Mouse (Mus musculus) heart, embryonic 13.5 days (tissue): ENCODE measurements at regions not wholly inside any gene's neighbourhood (a gene's known extent, or its start where the extent isn't known, plus 50 kb on each side); places are given as distances from the start of the nearest gene placed in this dataset.

ENCODE experiments used
- ATAC-seq: fragments of 200-750 bp; cut with Nextera tagmentation; 2 replicates; pipeline ENCODE4 v1.8.0; 2017; ENCODE audit warnings: moderate TSS enrichment; ENCODE audit not compliant: insufficient number of reproducible peaks, low FRiP score, low TSS enrichment; ENCODE audit errors: extremely low read depth
- H3K27ac ChIP-seq: fragments of 300-500 bp; sonication (generic); replicated peaks from 2 replicates; pipeline ENCODE4 v1.5.1; 2015; ENCODE audit warnings: moderate library complexity, mild to moderate bottlenecking, inconsistent platforms
- H3K27me3 ChIP-seq: fragments of 300-500 bp; sonication (generic); replicated peaks from 2 replicates; pipeline ENCODE4 v1.6.1; 2015; ENCODE audit warnings: mild to moderate bottlenecking, inconsistent platforms
- H3K36me3 ChIP-seq: fragments of 300-500 bp; sonication (generic); 2 replicates; pipeline ENCODE4 v1.6.1; 2015; ENCODE audit warnings: mild to moderate bottlenecking, inconsistent platforms
- H3K4me1 ChIP-seq: fragments of 300-500 bp; sonication (generic); 2 replicates; pipeline ENCODE4 v1.6.1; 2015; ENCODE audit warnings: inconsistent platforms
- H3K4me2 ChIP-seq: fragments of 300-500 bp; sonication (generic); 2 replicates; pipeline ENCODE4 v1.6.1; 2015; ENCODE audit warnings: inconsistent platforms, mild to moderate bottlenecking, moderate library complexity
- H3K4me3 ChIP-seq: fragments of 300-500 bp; sonication (generic); 2 replicates; pipeline ENCODE4 v1.5.1; 2015; ENCODE audit warnings: moderate library complexity, mild to moderate bottlenecking, inconsistent platforms
- H3K9ac ChIP-seq: fragments of 300-500 bp; sonication (generic); 2 replicates; pipeline ENCODE4 v1.6.1; 2015; ENCODE audit warnings: inconsistent platforms, mild to moderate bottlenecking, moderate library complexity
- H3K9me3 ChIP-seq: fragments of 300-500 bp; sonication (generic); 2 replicates; pipeline ENCODE4 v1.6.1; 2016; ENCODE audit warnings: inconsistent platforms
- WGBS: fragments of 180-500 bp; shearing (Covaris S2); methylation state at CpG from one replicate; pipeline ENCODE4 v1.1.7; 2015; ENCODE audit warnings: mixed read lengths; 5-methylcytosine and 5-hydroxymethylcytosine counted together

- no peak for ATAC-seq
- Histone ChIP-seq H3K36me3 (no peaks in the 10 kb centered on the region), H3K4me1 (no peaks in the 10 kb centered on the region), H3K27me3 (no peaks in the 10 kb centered on the region; the same call in 1 of the 2 replicates), H3K27ac (no peak overlapping the region), H3K9ac (no peak overlapping the region), H3K4me3 (no peak overlapping the region), H3K9me3 (no peaks in the 10 kb centered on the region), H3K4me2 (no peak overlapping the region)
- WGBS = 31% methylated on average over 2 of the region's 2 CpGs
Observed at GRCm38 (mm10) chrX:142585281-142585680, 95.9 kb upstream of the Tmem164 start.

- Histone ChIP-seq H3K27me3 (no peaks in the 10 kb centered on the region), H3K27ac (no peak overlapping the region), H3K9ac (no peak overlapping the region), H3K9me3 (no peaks in the 10 kb centered on the region), H3K4me3 (no peak overlapping the region), H3K4me2 (no peak overlapping the region), H3K36me3 (no peaks in the 10 kb centered on the region), H3K4me1 (no peaks in the 10 kb centered on the region)
- no peak for ATAC-seq
- 81% methylated on average over 2 of the region's 2 CpGs for WGBS
Observed at GRCm38 (mm10) chrX:142599377-142599776, 81.8 kb upstream of the Tmem164 start.

- H3K9ac ChIP-seq = no peak overlapping the region
- H3K27me3 ChIP-seq = no peaks in the 10 kb centered on the region
- no peak overlapping the region for H3K4me2 ChIP-seq
- no peaks in the 10 kb centered on the region for H3K36me3 ChIP-seq
- no peak for ATAC-seq
- no peaks in the 10 kb centered on the region for H3K4me1 ChIP-seq
- WGBS = 80% methylated on average over 1 of the region's 1 CpGs
- no peaks in the 10 kb centered on the region for H3K9me3 ChIP-seq
- no peak overlapping the region for H3K27ac ChIP-seq
- no peak overlapping the region for H3K4me3 ChIP-seq
Observed at GRCm38 (mm10) chrX:142600782-142601181, 80.4 kb upstream of the Tmem164 start.

GRCm38 (mm10) chrX:142605088-142605487 lies 76.1 kb upstream of the Tmem164 start:
- Histone ChIP-seq H3K4me1 (no peaks in the 10 kb centered on the region), H3K9ac (no peak overlapping the region), H3K36me3 (no peaks in the 10 kb centered on the region), H3K27ac (no peak overlapping the region), H3K4me3 (no peak overlapping the region), H3K9me3 (no peaks in the 10 kb centered on the region), H3K27me3 (no peaks in the 10 kb centered on the region; the same call in 1 of the 2 replicates), H3K4me2 (no peak overlapping the region)
- no peak for ATAC-seq
- WGBS = 73% methylated on average over 3 of the region's 3 CpGs

- H3K9me3 ChIP-seq = no peaks in the 10 kb centered on the region
Observed at GRCm38 (mm10) chrX:142606595-142607205, 74.5 kb upstream of the Tmem164 start.

GRCm38 (mm10) chrX:142616189-142616872 lies 64.9 kb upstream of the Tmem164 start:
- Histone ChIP-seq H3K27ac (no peak overlapping the region), H3K4me3 (no peak overlapping the region), H3K36me3 (no peaks in the 10 kb centered on the region), H3K9me3 (no peaks in the 10 kb centered on the region), H3K9ac (no peak overlapping the region), H3K4me1 (no peaks in the 10 kb centered on the region), H3K4me2 (no peak overlapping the region), H3K27me3 (no peaks in the 10 kb centered on the region)
- 78% methylated on average over 11 of the region's 11 CpGs for WGBS
- no peak for ATAC-seq

More at GRCm38 (mm10) chrX:142606595-142607205, 74.5 kb upstream of the Tmem164 start:
- no peaks in the 10 kb centered on the region for H3K36me3 ChIP-seq
- H3K27me3 ChIP-seq = no peaks in the 10 kb centered on the region; the same call in 1 of the 2 replicates
- 81% methylated on average over 8 of the region's 8 CpGs for WGBS
- H3K4me3 ChIP-seq = no peak overlapping the region
- H3K4me2 ChIP-seq = no peak overlapping the region
- H3K9ac ChIP-seq = no peak overlapping the region
- no peak for ATAC-seq
- no peak overlapping the region for H3K27ac ChIP-seq
- H3K4me1 ChIP-seq = no peaks in the 10 kb centered on the region

- H3K9ac ChIP-seq = no peak overlapping the region
- no peak overlapping the region for H3K4me3 ChIP-seq
- no peak for ATAC-seq
- no peak overlapping the region for H3K4me2 ChIP-seq
- no peaks in the 10 kb centered on the region for H3K36me3 ChIP-seq
- H3K9me3 ChIP-seq = no peaks in the 10 kb centered on the region
- H3K27ac ChIP-seq = no peak overlapping the region
- no peaks in the 10 kb centered on the region for H3K4me1 ChIP-seq
- H3K27me3 ChIP-seq = no peaks in the 10 kb centered on the region
- WGBS = 30% methylated on average over 1 of the region's 1 CpGs
Observed at GRCm38 (mm10) chrX:142618389-142618788, 62.8 kb upstream of the Tmem164 start.

- H3K27me3 ChIP-seq = no peaks in the 10 kb centered on the region
- no peak for ATAC-seq
- H3K4me2 ChIP-seq = no peak overlapping the region
- H3K36me3 ChIP-seq = no peaks in the 10 kb centered on the region
- peak overlapping the region; percentile 39; the same call in 1 of the 2 replicates for H3K27ac ChIP-seq
- 24% methylated on average over 2 of the region's 2 CpGs for WGBS
- no peaks in the 10 kb centered on the region for H3K4me1 ChIP-seq
- H3K9me3 ChIP-seq = no peaks in the 10 kb centered on the region
- no peak overlapping the region for H3K4me3 ChIP-seq
- no peak overlapping the region for H3K9ac ChIP-seq
Observed at GRCm38 (mm10) chrX:142623359-142623758, 57.8 kb upstream of the Tmem164 start.

- H3K9me3 ChIP-seq = no peaks in the 10 kb centered on the region
- H3K36me3 ChIP-seq = no peaks in the 10 kb centered on the region
- H3K4me2 ChIP-seq = no peak overlapping the region
- 0 out of 2 replicates have a peak overlapping the region, but pooled peaks have one; percentile 39 for H3K27ac ChIP-seq
- no peak overlapping the region for H3K4me3 ChIP-seq
- ATAC-seq = no peak
- no peaks in the 10 kb centered on the region for H3K27me3 ChIP-seq
- whole genome bisulfite sequencing = 40% methylated on average over 2 of the region's 2 CpGs
- H3K4me1 ChIP-seq = no peaks in the 10 kb centered on the region
- H3K9ac ChIP-seq = no peak overlapping the region
Observed at GRCm38 (mm10) chrX:142623882-142624281, 57.3 kb upstream of the Tmem164 start.
